In the genomic region with DNA sequence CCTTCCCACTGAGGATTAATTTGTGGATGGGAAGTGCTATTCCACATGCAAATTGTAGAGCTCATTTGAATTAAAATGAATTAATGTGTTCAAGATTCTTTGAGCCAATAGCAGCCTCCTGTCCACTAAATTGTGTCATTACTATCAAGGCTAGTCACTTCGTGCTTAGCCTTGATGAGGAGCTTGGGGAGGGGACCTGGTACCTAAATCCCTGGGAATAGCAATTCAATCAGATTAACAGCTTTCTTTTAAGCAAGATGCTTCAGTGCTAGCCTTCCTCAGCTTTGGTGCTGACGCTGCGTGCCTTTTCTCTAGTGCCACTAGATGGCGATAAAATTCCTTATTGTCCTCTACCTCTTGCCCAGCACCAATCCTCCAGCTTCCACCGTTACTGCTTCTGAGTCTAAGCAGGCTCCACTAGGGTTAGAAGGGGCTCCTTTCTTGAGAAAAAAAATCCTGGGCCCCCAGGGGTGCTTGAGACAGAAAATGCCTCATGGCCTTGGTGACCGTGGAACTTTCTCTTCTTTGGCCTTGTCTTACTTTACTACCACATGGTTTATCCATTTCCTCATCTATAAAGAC, we compare ENCODE assay signal across 10 mouse cellular contexts.
DNase-seq lines count a peak whose midpoint lies in the region; ATAC-seq lines count a peak whose summit lies in the region.
"Had no signal": no experiment of that assay in that cellular context is flagged by ENCODE, and none has a peak within 500 bp of the region (broad histone marks: within the 10 kb centered on the region; RNA-seq: fewer than 3 reads in every experiment).

No protein-coding gene starts in this region.

- H3K4me1 ChIP-seq in midbrain, embryonic 10.5 days, result no peaks in the 10 kb centered on the region
- H3K4me1 ChIP-seq in heart, embryonic 11.5 days (ENCODE audit: control insufficient read depth, insufficient read depth, low read length), result no peaks in the 10 kb centered on the region
- H3K4me1 ChIP-seq: embryonic facial prominence, embryonic 12.5 days; megakaryocyte, embryonic 14.5 days had no signal

- no peaks in the 10 kb centered on the region for H3K36me3 ChIP-seq in midbrain, embryonic 10.5 days
- no peaks in the 10 kb centered on the region for H3K36me3 ChIP-seq in heart, embryonic 11.5 days (ENCODE audit: control insufficient read depth, insufficient read depth, low read length)
- H3K36me3 ChIP-seq: embryonic facial prominence, embryonic 12.5 days had no signal

- no peak for ATAC-seq in heart, embryonic 11.5 days (replicated peaks; ENCODE audit: insufficient number of reproducible peaks, low FRiP score, low TSS enrichment)

- no peak overlapping the region for H3K4me2 ChIP-seq in heart, embryonic 11.5 days
- H3K4me2 ChIP-seq: embryonic facial prominence, embryonic 12.5 days had no signal

- no peak overlapping the region for H3K27ac ChIP-seq in midbrain, embryonic 10.5 days (replicated peaks)
- H3K27ac ChIP-seq in heart, embryonic 11.5 days (ENCODE audit: low read depth, low read length), result no peak overlapping the region
- H3K27ac ChIP-seq: embryonic facial prominence, embryonic 12.5 days had no signal

- 14% methylated on average over 6 of the region's 6 CpGs for WGBS in midbrain, embryonic 10.5 days
- WGBS in heart, embryonic 11.5 days (ENCODE audit: insufficient replicate concordance), result 14% methylated on average over 6 of the region's 6 CpGs

- H3K27me3 ChIP-seq in midbrain, embryonic 10.5 days (ENCODE audit: low read depth, poor library complexity, severe bottlenecking), result no peaks in the 10 kb centered on the region
- H3K27me3 ChIP-seq in heart, embryonic 11.5 days (ENCODE audit: control insufficient read depth, insufficient read depth, low read length), result no peaks in the 10 kb centered on the region
- H3K27me3 ChIP-seq: embryonic facial prominence, embryonic 12.5 days; megakaryocyte, embryonic 14.5 days had no signal

- H3K4me3 ChIP-seq in midbrain, embryonic 10.5 days, result no peak overlapping the region
- H3K4me3 ChIP-seq in heart, embryonic 11.5 days (ENCODE audit: low read depth, low read length), result no peak overlapping the region
- H3K4me3 ChIP-seq: embryonic facial prominence, embryonic 12.5 days; megakaryocyte, embryonic 14.5 days had no signal

- peak; percentile 3 for DNase-seq in urinary bladder, postnatal 25 days (ENCODE audit: low spot score)
- DNase-seq in urinary bladder, postnatal 14 days (ENCODE audit: low spot score), result no peak
- DNase-seq in cerebellum, postnatal 25 days, result peak; percentile 72 to 74
- peak; percentile 30 to 54 for DNase-seq in frontal cortex, postnatal 36 days (ENCODE audit: low spot score in 2 of 2)
- DNase-seq in layer of hippocampus, postnatal 14 days (ENCODE audit: low spot score in 2 of 2), result peak; percentile 40 to 52
- DNase-seq in midbrain, embryonic 10.5 days (ENCODE audit: low spot score), result peak; percentile 45
- DNase-seq in telencephalon, adult 2 months (ENCODE audit: low read depth, low spot score), result peak; percentile 31

- H3K9ac ChIP-seq in heart, embryonic 11.5 days (ENCODE audit: low read depth, low read length), result no peak overlapping the region
- H3K9ac ChIP-seq: embryonic facial prominence, embryonic 12.5 days had no signal

- H3K9me3 ChIP-seq in midbrain, embryonic 10.5 days (replicated peaks), result no peaks in the 10 kb centered on the region
- H3K9me3 ChIP-seq in heart, embryonic 11.5 days (replicated peaks; ENCODE audit: control insufficient read depth, low read length), result no peaks in the 10 kb centered on the region
- H3K9me3 ChIP-seq: embryonic facial prominence, embryonic 12.5 days; megakaryocyte, embryonic 14.5 days had no signal
